Mouse (Mus musculus): ENCODE results near the gene Gm17018. TPM values are rescaled to one million over a fixed set of nuclear protein-coding genes. Genes with fewer than 3 reads are reported as not detected.

Gm17018 gene
- polyA plus RNA-seq (2015; fragmentation: Nextera tagmentation; extraction: Ambion mirVana): 41.4 and 44.0 TPM in 2 replicates

DNA sequence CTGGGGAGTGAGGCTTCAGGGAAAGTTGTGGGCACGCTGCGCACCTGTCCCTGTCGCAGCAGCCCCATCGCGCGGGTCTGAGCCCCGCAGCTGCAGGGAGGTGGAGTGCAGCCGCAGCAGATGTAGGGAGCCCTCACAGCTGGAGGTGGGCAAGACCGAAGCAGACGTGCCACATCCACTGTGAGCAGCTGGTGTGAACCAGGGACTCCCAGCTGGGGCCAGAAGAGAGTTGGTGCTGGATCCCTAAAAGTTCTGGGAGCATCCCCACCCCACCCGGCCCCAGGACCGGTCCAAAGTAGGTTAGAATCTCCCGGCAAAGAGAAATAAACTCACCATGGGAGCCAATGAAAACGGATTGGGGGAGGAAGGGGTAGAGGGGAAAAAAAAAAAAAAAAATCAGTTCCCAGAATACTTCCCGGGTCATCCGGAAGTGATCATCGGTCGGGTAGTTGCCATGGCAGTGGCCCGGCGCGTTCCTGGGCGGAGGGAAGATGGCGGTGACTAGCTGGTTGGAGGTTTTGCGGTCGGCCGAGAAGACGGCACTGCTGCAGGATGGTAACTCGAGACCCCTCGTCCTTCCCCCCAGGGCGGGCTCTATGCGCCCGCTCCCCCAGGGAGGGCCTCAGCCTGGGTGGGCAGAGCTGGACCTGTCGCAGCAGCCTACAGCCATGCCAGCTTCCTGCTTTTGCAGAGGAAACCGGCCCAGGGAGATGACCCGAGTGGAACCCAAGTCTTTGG is at the start of gene Gm17018, which contains the start of gene Poll:
Gene Gm17018, plus strand, starts transcription at position 463 of the 738 bp plus-strand sequence.
Gene Poll, minus strand, starts transcription at position 379 of the 738 bp plus-strand sequence.
- ATAC-seq: peak; percentile 90
- peak within 1 kb of the TSS; percentile 0; the same call in 1 of the 2 replicates for H3K27ac ChIP-seq (ENCODE audit: low read length)
- H3K36me3 ChIP-seq (ENCODE audit: control insufficient read depth, insufficient read depth): no peaks in the 10 kb centered on the region
- H3K4me2 ChIP-seq (ENCODE audit: low read length): peak within 1 kb of the TSS; percentile 71
- H3K4me1 ChIP-seq (replicated peaks; ENCODE audit: control insufficient read depth, insufficient read depth, low read length): peaks cover 13% of the 10 kb centered on the region
- no peaks in the 10 kb centered on the region for H3K27me3 ChIP-seq (replicated peaks; ENCODE audit: control insufficient read depth, insufficient read depth, low read length)
- H3K9ac ChIP-seq (replicated peaks; ENCODE audit: low read depth, low read length): peak within 1 kb of the TSS; percentile 71
- H3K4me3 ChIP-seq (replicated peaks; ENCODE audit: low read length): peak within 1 kb of the TSS; percentile 74
- WGBS: 0% methylated on average over 35 of the region's 35 CpGs
- H3K9me3 ChIP-seq (ENCODE audit: control insufficient read depth, low read length): no peaks in the 10 kb centered on the region

DNA sequence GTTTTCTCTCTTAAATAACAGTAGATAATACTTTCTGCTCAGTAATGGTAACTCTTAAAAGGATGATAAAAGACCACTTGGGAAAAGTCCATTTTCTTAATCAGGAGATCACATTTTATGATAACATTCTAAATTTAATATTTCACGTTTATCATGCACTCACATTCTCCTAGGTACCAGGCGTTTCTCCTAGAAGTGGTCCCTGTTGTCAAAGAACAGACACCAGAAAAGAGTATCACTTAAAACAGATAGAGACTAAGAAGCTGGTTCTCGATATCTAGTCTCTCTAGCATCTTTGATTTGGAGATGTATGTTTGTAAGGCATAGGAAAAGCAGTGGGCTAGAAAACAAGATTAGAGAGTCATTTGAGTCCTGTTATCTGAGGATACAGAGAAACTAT is 49.7 kb upstream of the Gm17018 start:
- Histone ChIP-seq H3K27ac (ENCODE audit: low read length) (no peak overlapping the region), H3K9ac (replicated peaks; ENCODE audit: low read depth, low read length) (no peak overlapping the region), H3K36me3 (ENCODE audit: control insufficient read depth, insufficient read depth) (no peaks in the 10 kb centered on the region), H3K9me3 (ENCODE audit: control insufficient read depth, low read length) (no peaks in the 10 kb centered on the region), H3K4me1 (replicated peaks; ENCODE audit: control insufficient read depth, insufficient read depth, low read length) (peaks cover 16% of the 10 kb centered on the region), H3K27me3 (replicated peaks; ENCODE audit: control insufficient read depth, insufficient read depth, low read length) (no peaks in the 10 kb centered on the region), H3K4me2 (ENCODE audit: low read length) (no peak overlapping the region), H3K4me3 (replicated peaks; ENCODE audit: low read length) (no peak overlapping the region)
- WGBS: 80% methylated on average over 3 of the region's 3 CpGs
- no peak for ATAC-seq

DNA sequence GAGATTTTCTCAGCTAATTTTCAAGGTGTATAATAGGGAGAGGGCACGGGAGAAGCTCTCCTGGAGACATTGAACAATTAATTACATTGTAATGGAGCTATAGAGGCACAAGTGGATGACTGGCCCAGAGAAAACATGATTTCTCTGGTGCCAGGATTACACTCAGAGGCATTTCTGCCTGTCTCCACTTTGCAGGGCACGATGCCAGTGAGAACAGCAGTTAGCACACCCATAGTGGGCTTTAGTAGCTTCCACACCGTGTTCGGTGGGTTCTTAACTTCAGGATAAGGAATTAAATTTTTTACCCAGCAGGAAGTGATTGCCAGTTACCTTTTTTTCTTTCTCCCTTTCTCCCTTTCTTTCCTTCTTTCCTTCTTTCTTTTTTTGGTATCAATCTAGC is 49.0 kb upstream of the Gm17018 start:
- Histone ChIP-seq H3K9me3 (ENCODE audit: control insufficient read depth, low read length) (no peaks in the 10 kb centered on the region), H3K36me3 (ENCODE audit: control insufficient read depth, insufficient read depth) (peaks cover 3% of the 10 kb centered on the region), H3K9ac (replicated peaks; ENCODE audit: low read depth, low read length) (no peak overlapping the region), H3K27ac (ENCODE audit: low read length) (0 out of 2 replicates have a peak overlapping the region, but pooled peaks have one; percentile 8), H3K4me2 (ENCODE audit: low read length) (no peak overlapping the region), H3K27me3 (replicated peaks; ENCODE audit: control insufficient read depth, insufficient read depth, low read length) (no peaks in the 10 kb centered on the region), H3K4me1 (replicated peaks; ENCODE audit: control insufficient read depth, insufficient read depth, low read length) (peaks cover 16% of the 10 kb centered on the region), H3K4me3 (replicated peaks; ENCODE audit: low read length) (no peak overlapping the region)
- 45% methylated on average over 4 of the region's 4 CpGs for WGBS
- no peak for ATAC-seq

DNA sequence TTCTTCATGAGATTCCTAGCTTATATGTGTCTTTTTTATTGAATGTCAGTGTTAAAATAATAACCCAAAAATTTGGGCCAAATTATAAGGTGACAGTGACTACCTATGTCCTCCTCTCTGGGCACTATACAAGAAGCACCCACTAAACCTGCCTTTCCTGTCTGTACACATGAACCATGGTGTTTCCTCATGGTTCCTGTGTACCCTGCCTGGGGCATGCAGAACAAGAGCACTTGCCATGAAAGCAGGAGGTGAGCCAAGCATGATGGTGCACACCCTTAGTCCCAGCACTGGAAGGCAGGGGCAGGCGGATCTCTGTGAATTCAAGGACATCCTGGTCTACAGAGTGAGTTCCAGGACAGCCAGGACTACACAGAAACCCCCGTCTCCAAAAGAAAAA is 45.1 kb upstream of the Gm17018 start:
- Histone ChIP-seq H3K9ac (replicated peaks; ENCODE audit: low read depth, low read length) (no peak overlapping the region), H3K9me3 (ENCODE audit: control insufficient read depth, low read length) (no peaks in the 10 kb centered on the region), H3K4me2 (ENCODE audit: low read length) (no peak overlapping the region), H3K4me3 (replicated peaks; ENCODE audit: low read length) (no peak overlapping the region), H3K4me1 (replicated peaks; ENCODE audit: control insufficient read depth, insufficient read depth, low read length) (peaks cover 4% of the 10 kb centered on the region; the same call in 1 of the 2 replicates), H3K27me3 (replicated peaks; ENCODE audit: control insufficient read depth, insufficient read depth, low read length) (no peaks in the 10 kb centered on the region), H3K27ac (ENCODE audit: low read length) (no peak overlapping the region), H3K36me3 (ENCODE audit: control insufficient read depth, insufficient read depth) (peaks cover 9% of the 10 kb centered on the region)
- 94% methylated on average over 2 of the region's 2 CpGs for WGBS
- ATAC-seq: no peak

DNA sequence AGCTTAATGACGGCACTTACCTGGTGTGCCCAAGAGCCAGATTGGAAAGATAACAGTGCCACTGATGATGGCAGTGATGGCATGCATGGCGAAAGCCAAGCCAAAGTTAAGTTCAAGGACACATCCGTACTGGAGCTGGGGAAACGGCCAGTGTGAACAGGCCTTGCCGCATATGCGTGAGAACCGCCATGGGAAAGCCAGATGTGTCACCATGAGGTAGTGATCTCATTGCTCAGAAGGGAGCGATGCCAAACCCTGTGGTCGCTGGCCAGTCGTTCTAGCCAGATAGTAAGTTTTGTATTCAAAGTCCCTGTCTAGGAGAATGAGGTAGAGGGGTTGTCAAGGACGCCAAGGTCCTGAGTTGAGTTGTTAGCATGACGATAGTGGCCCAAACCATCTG is 44.2 kb upstream of the Gm17018 start:
- H3K27ac ChIP-seq (ENCODE audit: low read length): no peak overlapping the region
- H3K9me3 ChIP-seq (ENCODE audit: control insufficient read depth, low read length): no peaks in the 10 kb centered on the region
- no peak overlapping the region for H3K4me2 ChIP-seq (ENCODE audit: low read length)
- no peaks in the 10 kb centered on the region for H3K27me3 ChIP-seq (replicated peaks; ENCODE audit: control insufficient read depth, insufficient read depth, low read length)
- no peak for ATAC-seq
- peaks cover 3% of the 10 kb centered on the region; the same call in 1 of the 2 replicates for H3K4me1 ChIP-seq (replicated peaks; ENCODE audit: control insufficient read depth, insufficient read depth, low read length)
- H3K4me3 ChIP-seq (replicated peaks; ENCODE audit: low read length): no peak overlapping the region
- WGBS: 96% methylated on average over 12 of the region's 12 CpGs
- no peak overlapping the region for H3K9ac ChIP-seq (replicated peaks; ENCODE audit: low read depth, low read length)
- peaks cover 9% of the 10 kb centered on the region for H3K36me3 ChIP-seq (ENCODE audit: control insufficient read depth, insufficient read depth)

DNA sequence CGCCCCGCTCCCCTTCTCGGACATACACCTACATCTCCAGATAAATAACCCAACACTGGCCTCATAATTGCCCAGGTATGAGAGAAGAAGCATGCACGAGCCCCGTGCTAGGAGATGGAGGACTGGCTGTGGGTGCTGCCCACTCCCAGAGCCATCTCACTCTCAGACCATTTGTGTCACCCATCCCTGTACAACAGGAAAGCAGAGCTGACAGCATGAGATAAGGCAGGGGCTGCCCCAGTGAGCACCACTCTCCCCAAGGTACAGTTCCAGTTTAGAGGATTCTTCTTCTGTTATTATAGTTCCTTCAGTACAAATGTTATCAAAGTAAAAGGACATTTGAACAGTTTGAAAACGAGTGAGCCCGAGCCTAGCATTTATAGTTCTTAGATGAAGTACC is 33.0 kb upstream of the Gm17018 start:
- H3K4me3 ChIP-seq (replicated peaks; ENCODE audit: low read length): no peak overlapping the region
- WGBS: 91% methylated on average over 7 of the region's 7 CpGs
- no peak overlapping the region for H3K27ac ChIP-seq (ENCODE audit: low read length)
- H3K36me3 ChIP-seq (ENCODE audit: control insufficient read depth, insufficient read depth): peaks cover 14% of the 10 kb centered on the region; the same call in 1 of the 2 replicates
- no peak overlapping the region for H3K9ac ChIP-seq (replicated peaks; ENCODE audit: low read depth, low read length)
- H3K27me3 ChIP-seq (replicated peaks; ENCODE audit: control insufficient read depth, insufficient read depth, low read length): no peaks in the 10 kb centered on the region
- H3K4me2 ChIP-seq (ENCODE audit: low read length): no peak overlapping the region
- H3K4me1 ChIP-seq (replicated peaks; ENCODE audit: control insufficient read depth, insufficient read depth, low read length): no peaks in the 10 kb centered on the region
- no peak for ATAC-seq
- no peaks in the 10 kb centered on the region for H3K9me3 ChIP-seq (ENCODE audit: control insufficient read depth, low read length)

DNA sequence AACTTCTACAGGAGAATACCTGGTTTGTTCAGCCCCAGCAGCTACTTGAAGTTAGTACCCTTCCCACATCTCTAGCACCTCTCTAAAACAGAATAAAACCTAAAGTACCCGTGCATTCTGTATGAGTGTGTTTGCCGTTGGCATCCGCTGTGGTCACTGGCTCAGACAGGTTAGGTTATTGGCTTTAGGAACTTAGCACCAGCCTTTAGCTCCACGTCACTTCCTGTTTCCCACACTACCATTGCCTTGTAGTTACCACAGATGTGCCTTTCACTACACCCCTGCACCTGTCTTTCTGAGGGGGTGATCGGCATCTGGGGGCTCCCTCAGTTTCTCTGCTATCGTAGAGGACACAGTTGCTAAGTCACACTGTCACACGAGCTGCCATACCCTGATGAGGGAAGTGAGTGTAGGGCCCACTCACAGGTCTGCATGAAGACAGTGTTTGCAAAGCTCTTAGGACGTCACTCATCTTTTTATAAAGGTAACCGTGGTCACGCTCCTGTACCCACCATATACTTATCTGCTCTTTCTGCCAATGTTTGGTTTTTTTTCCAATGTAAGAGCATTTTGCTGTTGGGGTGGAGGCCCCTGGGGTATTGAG is 32.4 kb upstream of the Gm17018 start:
- no peaks in the 10 kb centered on the region for H3K27me3 ChIP-seq (replicated peaks; ENCODE audit: control insufficient read depth, insufficient read depth, low read length)
- H3K27ac ChIP-seq (ENCODE audit: low read length): no peak overlapping the region
- no peak overlapping the region for H3K4me2 ChIP-seq (ENCODE audit: low read length)
- H3K4me1 ChIP-seq (replicated peaks; ENCODE audit: control insufficient read depth, insufficient read depth, low read length): no peaks in the 10 kb centered on the region
- H3K36me3 ChIP-seq (ENCODE audit: control insufficient read depth, insufficient read depth): peaks cover 14% of the 10 kb centered on the region; the same call in 1 of the 2 replicates
- H3K9me3 ChIP-seq (ENCODE audit: control insufficient read depth, low read length): no peaks in the 10 kb centered on the region
- ATAC-seq: no peak
- H3K9ac ChIP-seq (replicated peaks; ENCODE audit: low read depth, low read length): no peak overlapping the region
- no peak overlapping the region for H3K4me3 ChIP-seq (replicated peaks; ENCODE audit: low read length)
- 95% methylated on average over 10 of the region's 10 CpGs for WGBS

DNA sequence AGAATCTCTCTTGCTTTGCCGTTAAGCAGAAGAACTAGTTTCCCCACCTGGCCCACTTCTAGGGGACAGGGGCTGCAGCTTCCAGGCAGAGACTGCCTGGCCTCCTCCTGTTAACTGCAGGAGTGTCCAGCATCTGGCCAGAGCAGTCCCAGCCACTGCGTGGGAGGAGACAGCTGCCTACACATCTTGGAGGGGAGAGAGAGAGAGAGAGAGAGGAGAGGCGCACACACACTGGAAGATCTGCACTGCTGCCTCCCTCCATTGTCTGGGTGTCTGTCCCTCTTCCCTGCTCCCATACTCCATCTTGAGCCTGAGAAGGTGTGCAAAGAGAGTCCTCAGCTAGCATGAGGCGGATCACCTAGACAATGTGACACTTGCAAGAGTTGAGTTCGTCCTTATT is 31.1 kb upstream of the Gm17018 start:
- 88% methylated on average over 5 of the region's 5 CpGs for WGBS
- Histone ChIP-seq H3K4me3 (replicated peaks; ENCODE audit: low read length) (no peak overlapping the region), H3K27me3 (replicated peaks; ENCODE audit: control insufficient read depth, insufficient read depth, low read length) (no peaks in the 10 kb centered on the region), H3K9me3 (ENCODE audit: control insufficient read depth, low read length) (no peaks in the 10 kb centered on the region), H3K4me2 (ENCODE audit: low read length) (no peak overlapping the region), H3K9ac (replicated peaks; ENCODE audit: low read depth, low read length) (no peak overlapping the region), H3K4me1 (replicated peaks; ENCODE audit: control insufficient read depth, insufficient read depth, low read length) (0 out of 2 replicates have a peak, but pooled peaks cover 3% of the 10 kb centered on the region), H3K27ac (ENCODE audit: low read length) (no peak overlapping the region), H3K36me3 (ENCODE audit: control insufficient read depth, insufficient read depth) (peaks cover 14% of the 10 kb centered on the region; the same call in 1 of the 2 replicates)
- ATAC-seq: no peak

DNA sequence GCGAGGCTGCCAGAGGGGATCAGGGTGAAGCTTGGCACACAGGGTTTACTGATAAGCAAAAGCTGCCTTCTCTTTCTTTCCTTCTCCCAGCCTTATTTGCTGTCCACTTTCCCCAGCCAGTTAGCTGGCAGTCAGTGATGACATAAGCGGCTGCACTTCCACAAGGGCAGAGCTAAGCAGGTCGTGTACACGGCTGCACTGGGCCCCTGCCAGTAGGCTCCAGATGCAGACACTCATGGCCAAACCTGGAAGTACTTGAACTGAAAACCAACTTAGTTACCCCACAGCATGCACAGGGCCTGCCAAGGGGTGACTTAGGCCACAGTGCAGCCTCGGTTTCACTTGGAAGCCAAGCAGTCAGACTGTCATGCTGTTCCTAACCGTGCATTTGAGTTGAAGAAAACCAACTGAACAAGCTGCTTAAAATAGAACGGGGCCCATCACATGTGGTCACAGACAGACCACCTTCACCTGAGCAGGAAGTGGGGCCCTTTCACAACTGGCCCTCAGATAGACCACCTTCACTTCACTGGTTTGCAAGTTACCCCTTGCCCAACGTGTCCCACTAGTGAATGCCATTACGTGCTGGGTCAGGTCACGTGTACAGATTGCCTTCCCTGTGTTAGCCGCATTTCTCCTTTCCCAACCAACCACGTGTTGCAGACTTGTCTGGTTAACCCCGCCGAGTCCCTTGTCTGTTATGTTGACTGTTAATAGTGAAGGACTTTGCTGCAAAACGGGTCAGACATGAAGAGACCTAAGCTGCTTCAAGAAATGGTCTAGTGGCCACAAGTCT is 30.0 kb upstream of the Gm17018 start:
- 87% methylated on average over 15 of the region's 15 CpGs for WGBS
- H3K4me3 ChIP-seq (replicated peaks; ENCODE audit: low read length): no peak overlapping the region
- no peak for ATAC-seq
- no peak overlapping the region for H3K9ac ChIP-seq (replicated peaks; ENCODE audit: low read depth, low read length)
- H3K4me2 ChIP-seq (ENCODE audit: low read length): no peak overlapping the region
- no peaks in the 10 kb centered on the region for H3K27me3 ChIP-seq (replicated peaks; ENCODE audit: control insufficient read depth, insufficient read depth, low read length)
- no peak overlapping the region for H3K27ac ChIP-seq (ENCODE audit: low read length)
- no peaks in the 10 kb centered on the region for H3K9me3 ChIP-seq (ENCODE audit: control insufficient read depth, low read length)
- peaks cover 12% of the 10 kb centered on the region; the same call in 1 of the 2 replicates for H3K36me3 ChIP-seq (ENCODE audit: control insufficient read depth, insufficient read depth)
- 0 out of 2 replicates have a peak, but pooled peaks cover 6% of the 10 kb centered on the region for H3K4me1 ChIP-seq (replicated peaks; ENCODE audit: control insufficient read depth, insufficient read depth, low read length)
